Mouse (Mus musculus) heart, postnatal 10 days (tissue): ENCODE results near the gene Vcl. TPM values are rescaled to one million over a fixed set of nuclear protein-coding genes. Genes with fewer than 3 reads are reported as not detected.

Experiments used
- DNase-seq, 2 experiments: peaks; one replicate each; pipeline ENCODE4 v3.0.0; 2021
- intact Hi-C: fragments of 180-260 bp; cut with DNase I; formaldehyde crosslinking; loops from one replicate; pipeline ENCODE4 v1.15.1; 2025
- total RNA-seq, 2 experiments: library from RNA; stranded (reverse); gene quantifications; 2 replicates each; pipeline ENCODE4 v1.2.3; 2021

Gene Vcl
- total RNA-seq, 2 experiments from 2014 or later, result 172 to 180 TPM

- peak; percentile 96 to 97 for DNase-seq
- intact Hi-C loops, result loop anchor here (2.0 to 10.0 kb wide), 2 partner anchors 63 to 693 kb away; no protein-coding TSS in a partner anchor
Observed at GRCm38 (mm10) chr14:21052112-21052780, 123.0 kb downstream of the Vcl start, which contains the start of the genes Ap3m1 and Adk. Ap3m1 (minus strand) TSS chr14:21052508. Adk (plus strand) TSS chr14:21052574.

DNA sequence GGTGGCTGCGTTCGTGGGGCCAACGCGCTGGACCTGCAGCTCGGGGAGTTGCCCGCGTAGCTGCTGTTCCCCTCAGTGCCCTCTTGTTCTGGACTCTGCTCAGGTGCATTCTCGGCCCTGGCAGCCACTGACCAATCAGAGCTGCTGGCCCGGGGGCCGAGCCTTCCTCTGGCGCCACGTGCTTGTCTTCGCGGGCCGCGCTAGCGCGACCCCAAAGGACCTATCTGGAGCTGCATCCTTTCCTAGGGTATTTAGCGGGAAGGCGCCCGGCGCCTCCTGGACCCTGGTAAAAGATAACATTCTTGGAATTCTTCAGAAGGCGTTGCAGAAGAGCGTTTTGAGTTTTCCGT is 123.6 kb downstream of the Vcl start:
- intact Hi-C loops, result loop anchor here (2.0 to 10.0 kb wide), 2 partner anchors 62 to 692 kb away; no protein-coding TSS in a partner anchor
- DNase-seq, result peak; percentile 87 to 88

DNA sequence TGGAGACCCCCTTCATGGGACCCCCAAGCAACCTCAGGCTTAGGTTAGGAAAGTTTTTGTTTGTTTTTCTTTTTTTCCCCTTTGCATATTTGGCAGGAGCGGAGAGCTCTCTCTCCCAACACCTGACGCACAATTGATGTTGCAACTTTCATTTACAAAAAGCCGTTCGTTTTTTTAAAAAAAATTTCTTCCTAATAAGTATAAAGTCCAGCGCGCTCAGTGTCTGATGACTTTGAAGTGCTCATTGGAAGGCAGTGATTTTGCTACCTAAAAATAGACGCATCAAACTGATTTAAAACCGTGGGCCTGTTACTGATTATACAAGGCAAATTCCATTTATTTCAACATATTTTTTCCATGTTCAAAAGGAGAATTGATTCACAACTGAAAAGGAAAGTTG is 124.0 kb downstream of the Vcl start:
- intact Hi-C loops, result loop anchor here (2.0 to 10.0 kb wide), 2 partner anchors 62 to 692 kb away; no protein-coding TSS in a partner anchor
- DNase-seq, result no peak

DNA sequence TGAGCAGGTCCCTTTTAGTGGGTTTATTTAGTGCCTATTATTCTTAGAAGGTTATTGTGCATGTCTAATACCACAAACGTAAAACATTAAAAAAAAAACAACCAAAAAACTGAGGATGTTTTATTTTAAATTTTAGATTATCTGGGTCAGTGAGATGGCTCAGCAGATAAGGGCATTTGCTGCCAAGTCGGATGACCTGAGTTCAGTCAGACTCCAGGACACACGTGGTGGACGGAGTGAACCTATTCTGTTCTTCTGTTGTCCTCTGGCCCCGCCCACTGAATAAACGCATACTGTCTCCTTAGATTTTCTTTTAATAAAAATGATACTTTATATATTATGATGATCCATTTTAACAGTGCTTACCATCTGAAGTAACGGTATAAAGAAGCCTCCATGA is 124.4 kb downstream of the Vcl start:
- peak; percentile 26 to 48 for DNase-seq

GRCm38 (mm10) chr14:21058972-21059371 is 129.8 kb downstream of the Vcl start:
- peak; percentile 58 to 62 for DNase-seq
- intact Hi-C loops, result loop anchor here (10.0 kb wide), 1 partner anchor 686 kb away; no protein-coding TSS in a partner anchor

More for the DNA sequence above, 124.4 kb downstream of the Vcl start:
- intact Hi-C loops, result loop anchor here (2.0 to 10.0 kb wide), 2 partner anchors 61 to 691 kb away; no protein-coding TSS in a partner anchor

- intact Hi-C loops, result no loop called here
- DNase-seq, result no peak
Observed at GRCm38 (mm10) chr14:21062766-21063513, 133.7 kb downstream of the Vcl start.

DNA sequence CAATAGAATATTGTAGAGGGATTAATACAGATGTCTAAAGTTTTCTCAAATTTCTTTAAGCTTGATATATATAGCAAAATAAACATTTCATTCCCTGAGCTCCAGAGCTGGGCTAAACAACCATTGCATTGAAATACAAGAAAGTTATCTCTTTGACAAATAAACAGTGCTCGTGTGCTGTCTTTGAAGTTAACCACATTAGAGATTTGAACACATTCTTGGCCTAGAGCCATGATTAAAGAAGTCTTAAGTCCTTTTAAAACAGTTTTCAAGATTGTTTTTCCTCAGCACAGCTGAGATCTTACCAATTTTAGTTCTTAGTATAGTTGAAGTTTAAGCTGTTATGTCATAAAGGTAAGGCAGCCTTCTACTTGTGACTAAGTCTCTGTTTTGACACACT is 135.1 kb downstream of the Vcl start:
- intact Hi-C loops, result no loop called here
- no peak for DNase-seq

GRCm38 (mm10) chr14:21065490-21066162 is 136.4 kb downstream of the Vcl start:
- intact Hi-C loops, result no loop called here

DNA sequence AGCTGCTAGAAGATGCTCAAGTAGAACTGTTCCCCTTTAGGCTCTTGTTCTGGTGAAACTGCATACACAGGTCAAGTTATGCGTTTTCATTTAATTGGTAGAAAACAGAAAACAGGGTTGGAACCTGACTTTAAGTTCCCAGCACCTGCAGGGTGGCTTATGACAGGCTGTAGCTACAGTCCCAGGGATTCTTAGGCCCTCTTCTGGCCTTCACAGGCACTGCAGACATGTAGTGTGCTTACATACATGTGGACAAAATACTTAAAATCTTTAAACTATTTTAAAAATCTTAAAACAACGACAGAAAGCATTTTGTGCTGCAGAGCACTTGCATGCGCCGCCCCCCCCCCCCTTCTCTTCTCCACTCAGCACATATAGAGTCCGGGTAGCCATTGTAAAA is 140.4 kb downstream of the Vcl start:
- no peak for DNase-seq
- intact Hi-C loops, result no loop called here

More at GRCm38 (mm10) chr14:21065490-21066162, 136.4 kb downstream of the Vcl start:
- DNase-seq, result no peak

DNA sequence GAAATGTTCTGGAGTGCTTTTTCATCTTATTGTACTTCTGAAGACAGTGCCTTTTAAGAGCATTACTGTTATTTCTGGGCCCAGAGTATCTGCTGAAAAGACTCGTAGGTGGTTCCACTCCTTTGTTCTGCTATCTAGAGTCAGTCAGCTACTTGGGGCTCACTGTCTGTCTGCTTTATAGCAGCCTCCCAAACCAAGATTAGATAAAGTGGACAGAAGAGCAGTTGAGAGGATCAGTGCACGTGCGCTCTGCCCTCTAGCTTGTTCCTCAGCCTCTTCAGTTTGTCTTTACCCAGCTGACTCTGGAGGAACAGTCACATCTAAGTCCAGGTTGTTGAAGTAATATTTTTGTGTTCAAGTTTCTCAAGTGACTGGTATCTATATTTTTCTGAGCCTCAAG is 144.8 kb downstream of the Vcl start:
- intact Hi-C loops, result loop anchor here (2.0 kb wide), 1 partner anchor 19 kb away; no protein-coding TSS in a partner anchor
- no peak for DNase-seq

DNA sequence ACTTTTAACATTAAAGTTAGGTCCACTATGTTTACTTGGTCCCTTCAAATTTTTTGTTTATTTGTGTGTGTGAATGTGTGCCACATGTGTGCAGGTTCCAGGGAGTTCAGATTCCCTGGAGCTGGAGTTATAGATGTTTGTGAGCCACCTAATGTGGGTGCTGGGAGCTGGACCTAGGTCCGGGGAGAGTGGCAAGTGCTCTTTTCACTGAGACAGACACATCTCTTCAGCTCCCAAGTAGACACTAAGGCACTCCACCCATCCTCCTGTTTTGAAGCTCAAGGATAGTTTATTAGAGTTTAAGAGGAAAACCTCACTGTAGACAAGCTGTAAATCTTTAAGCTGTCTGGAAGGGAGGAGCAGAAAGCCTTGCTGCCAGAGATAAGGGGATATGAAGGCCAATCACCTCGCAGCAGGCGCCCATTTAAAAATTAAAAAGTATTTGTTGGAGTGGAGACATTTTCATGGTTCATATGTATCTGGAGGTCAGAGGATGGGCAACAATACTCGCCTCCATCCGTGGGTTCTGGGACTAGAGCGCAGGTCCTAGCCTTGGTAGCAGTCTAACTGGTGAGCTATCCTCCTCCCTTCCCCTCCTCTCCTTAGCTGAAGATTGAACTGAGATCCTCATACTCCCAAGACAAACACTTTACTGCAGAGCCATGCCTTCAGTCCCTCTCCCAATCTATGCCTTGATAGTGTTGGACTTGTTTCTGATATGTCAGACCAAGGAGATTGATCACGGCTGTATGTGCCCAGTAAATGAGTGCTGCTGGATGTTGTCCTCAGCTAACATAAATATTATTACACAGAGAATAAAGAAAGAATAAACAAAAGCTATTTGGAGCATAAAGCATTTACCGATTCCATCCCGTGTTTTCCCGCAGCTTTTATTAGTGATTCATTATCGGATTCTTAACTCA is 145.5 kb downstream of the Vcl start:
- intact Hi-C loops, result loop anchor here (2.0 kb wide), 1 partner anchor 20 kb away; no protein-coding TSS in a partner anchor
- no peak for DNase-seq

DNA sequence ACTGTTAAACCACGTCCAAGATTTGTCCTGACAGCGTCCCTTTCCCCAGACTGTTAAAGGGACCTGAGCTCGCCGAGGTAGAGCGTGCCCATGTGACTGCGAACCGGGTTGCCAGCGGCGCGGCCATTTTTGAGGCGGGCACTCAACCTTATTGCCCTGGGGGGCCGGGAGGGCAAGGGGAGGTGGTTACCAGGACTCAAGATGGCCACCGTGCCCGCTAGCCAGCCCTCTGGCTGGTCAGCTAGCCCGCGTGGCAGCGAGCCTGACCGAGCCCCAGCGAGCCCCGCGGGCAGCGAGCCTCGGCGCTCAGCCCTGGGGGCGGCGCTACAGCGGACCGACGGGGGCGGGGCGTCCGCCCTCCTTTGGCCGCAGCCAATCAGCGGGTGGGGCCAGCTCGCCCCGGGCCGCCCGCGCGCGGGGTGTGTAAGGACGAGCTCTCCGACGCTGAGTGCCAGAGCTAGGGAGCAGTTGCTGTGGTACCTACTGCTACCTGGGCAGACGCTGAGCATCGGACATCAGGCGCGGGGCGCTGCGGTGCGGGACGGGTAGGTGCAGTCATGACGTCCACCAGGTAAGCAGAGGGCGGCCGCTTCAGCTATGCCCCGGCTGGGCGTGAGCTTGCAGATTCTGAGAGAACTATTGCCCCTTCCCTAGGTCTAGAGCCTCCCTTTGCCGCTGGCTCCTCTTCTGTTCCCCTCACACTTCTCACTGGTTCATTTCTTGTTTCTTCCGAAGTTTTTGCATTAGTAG is 146.7 kb downstream of the Vcl start:
- DNase-seq, result peak; percentile 92 to 93
- intact Hi-C loops, result loop anchor here (2.0 kb wide), 1 partner anchor 21 kb away; no protein-coding TSS in a partner anchor

DNA sequence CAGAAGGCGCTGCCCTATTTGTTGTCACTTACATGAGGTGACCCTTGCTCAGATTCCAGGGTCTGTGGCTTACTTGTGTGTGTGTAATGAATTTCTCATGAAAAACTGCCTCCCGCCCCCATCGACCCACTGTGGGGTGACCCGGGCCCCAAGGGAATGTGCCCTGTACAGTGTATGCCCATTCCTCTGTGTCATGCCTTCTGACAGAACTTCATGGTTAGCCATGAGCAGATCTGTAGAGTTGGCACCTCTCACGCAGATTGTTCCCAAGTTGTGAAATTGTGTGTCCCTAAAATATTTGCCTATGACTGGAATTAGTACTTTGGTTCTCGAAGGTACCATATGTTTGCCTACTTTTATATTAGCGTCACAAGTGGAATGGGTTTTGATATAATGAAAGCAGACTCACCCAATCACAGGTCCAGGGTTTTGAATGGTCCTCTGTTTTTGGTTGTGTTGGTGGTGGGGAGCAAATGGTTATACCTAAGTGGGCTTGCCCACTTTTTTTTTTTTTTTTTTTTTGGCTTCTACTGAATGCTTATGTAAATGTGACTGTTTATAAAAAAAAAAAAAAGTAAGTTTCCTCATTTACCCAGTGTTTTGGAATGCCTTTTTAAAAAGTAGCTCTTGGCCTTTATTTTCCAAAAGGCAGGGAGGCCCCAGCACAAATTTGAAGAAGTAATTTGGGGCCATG is 147.4 kb downstream of the Vcl start:
- peak in 1 of 2 experiments; percentile 32 for DNase-seq
- intact Hi-C loops, result no loop called here

DNA sequence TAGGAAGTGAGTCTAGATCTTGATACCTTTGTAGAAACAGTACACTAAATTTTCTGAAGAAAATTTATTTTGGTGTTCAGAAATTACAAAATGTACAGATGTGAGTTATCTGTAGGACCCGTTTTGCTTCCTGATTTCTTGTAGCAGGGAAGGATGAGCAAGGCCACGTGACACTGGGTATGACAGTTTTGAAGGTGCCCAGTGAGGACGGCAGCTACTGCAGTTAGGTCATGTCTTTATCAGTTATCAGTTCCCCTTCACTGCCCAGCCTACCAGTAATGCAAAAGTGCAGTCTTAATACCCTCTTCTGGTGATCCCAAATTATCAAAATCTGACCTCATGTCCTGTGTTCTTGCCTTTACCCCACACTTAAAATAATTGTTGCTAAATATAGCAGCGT is 148.7 kb downstream of the Vcl start:
- intact Hi-C loops, result no loop called here
- DNase-seq, result no peak

DNA sequence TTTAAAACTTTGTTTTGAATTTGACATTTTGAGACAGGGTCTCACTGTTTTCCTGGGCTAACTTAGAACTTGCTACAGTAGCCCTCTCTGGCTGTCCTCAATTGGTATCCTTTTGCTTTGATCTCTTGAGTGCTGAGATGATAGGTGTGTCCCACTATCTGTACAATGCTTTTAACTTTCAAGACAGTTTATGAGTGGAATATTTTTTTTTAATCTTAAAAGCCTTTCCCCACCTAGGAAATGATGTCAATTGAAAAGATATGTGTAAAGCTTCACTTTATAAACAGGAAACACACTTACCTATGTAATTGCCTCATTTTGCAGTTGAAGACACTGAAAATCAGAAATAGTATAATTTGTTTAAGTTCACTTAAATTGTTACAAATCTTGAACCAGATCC is 149.3 kb downstream of the Vcl start:
- DNase-seq, result no peak
- intact Hi-C loops, result no loop called here

DNA sequence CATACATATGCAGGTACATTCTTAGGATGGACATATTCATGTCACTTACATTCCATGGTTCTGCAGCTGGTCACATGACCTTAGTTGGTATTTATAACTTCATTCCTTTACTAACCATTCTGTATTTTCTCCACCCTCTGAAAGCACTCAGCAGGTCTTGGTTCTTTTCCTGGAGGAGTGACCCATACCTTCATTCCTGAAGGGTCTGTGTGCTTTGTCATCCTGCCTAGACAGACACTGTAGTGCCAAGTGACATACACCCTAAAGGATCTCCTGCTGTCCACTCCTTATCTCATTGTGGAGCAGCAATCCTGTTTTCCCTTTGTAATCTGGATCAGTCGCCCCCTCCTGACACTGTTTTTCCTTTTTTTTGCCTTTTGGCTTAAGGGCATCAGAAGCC is 153.6 kb downstream of the Vcl start:
- intact Hi-C loops, result no loop called here
- no peak for DNase-seq
